Mouse (Mus musculus) kidney, postnatal 25 days (tissue): ENCODE results near the gene Nlrp10.
A peak's percentile ranks its signal among the peaks of the same experiment; 100 is the strongest.

Experiments used
- DNase-seq, 2 experiments: peaks; one replicate each; pipeline ENCODE4 v3.0.0; 2021; ENCODE audit warnings: mixed read lengths in 2 of 2

Gene Nlrp10

DNA sequence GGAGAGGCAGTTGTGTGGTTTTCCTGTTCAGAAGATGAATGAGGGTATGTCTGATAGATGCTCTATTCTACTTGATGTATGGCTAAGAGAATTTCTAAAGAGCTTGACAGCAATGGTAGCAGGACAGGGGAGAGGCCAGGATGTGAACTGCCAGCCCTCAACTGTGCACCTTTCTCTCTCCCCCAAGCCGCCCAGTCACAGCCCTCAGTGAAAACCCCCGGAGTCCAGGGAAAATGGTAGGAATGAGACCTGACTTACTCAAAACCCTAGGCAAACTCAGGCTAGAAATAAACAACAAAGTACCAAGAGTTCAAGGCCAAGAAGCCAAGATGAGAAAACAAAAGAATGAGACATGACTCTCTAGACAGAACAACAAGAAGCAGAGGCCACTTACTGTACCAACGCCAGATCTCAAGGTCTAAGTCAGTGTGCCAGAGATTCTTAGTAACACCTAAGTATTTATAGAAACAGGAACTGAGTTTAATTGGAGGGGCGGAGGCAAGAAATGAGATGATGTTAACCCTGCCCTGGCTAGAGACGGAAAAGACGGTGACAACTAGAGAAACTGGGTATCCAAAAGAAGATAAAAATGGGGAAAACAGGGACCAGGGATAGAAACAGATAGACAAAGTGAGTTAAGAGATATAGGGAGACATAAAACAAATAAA lies at the start of gene Nlrp10:
Nlrp10 (minus strand) TSS at position 453 of the 668 bp plus-strand sequence.
- no peak for DNase-seq

DNA sequence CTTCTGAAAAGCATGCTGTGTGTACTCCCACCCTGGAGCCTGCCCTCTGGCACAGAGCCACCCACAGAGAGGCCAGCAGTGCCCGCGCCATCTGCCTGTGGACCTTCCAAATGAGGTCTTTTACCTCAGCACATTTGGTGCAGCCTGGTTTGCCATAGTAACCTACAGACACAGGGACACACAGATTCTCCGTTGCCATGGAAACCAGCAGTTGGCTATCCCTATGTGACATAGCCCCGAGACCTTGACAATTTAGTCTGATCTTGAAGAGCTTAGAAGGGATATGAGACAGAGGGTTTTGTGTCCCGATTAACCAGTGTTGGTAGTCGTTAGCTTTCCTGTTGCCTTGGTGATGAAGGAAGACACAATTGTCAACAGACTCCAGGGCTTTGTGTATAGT lies 42.3 kb upstream of the Nlrp10 start:
- no peak for DNase-seq

DNA sequence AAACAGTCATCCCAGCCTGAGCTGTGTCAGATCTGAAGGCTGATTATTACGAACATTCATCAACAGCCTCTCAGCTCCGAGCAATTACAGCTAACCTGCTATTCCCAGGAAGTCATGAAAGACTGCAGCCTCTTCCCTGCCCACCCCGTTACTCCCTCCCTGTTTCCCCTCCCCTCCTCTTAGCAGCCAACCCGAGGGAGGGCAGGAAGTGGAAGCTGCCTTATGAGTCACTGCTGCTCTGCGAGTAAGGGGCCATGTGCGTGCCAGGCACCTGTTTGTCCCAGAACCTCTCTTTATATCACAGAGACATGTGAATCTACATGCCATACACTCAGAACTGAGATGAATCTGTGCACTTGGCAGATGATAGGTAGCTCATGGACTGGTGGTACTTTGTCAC lies 38.2 kb upstream of the Nlrp10 start:
- no peak for DNase-seq

DNA sequence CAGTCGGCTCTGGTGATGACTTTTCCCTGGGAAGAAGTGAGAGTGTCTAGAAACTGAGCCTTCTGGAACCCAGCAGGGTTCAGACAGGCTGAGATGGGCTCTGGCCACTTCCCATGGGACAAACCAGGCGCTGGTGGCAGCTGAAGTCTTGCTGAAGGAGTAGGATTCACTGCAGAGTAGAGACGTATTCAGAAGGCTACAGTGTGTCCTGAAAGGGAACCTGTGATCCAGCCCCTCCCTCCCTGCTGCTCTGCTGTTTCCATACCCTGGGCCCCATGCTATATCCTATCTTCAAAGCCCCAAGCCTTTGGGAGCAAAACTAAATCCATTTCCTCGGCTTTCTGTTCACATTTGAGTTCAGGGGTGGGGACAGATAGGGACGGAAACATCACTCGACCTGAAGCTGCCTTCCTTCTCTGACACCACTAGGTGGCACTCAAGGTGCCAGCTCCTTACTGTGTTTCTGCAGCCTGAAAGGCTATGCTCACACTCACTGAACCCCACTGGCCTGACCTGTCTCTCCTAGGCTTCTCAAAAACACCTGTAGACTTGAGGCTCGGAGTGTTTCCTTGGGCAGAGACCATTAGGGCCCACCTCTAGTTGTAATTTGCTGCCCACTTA lies 36.9 kb upstream of the Nlrp10 start:
- DNase-seq, result peak; percentile 42 to 47

DNA sequence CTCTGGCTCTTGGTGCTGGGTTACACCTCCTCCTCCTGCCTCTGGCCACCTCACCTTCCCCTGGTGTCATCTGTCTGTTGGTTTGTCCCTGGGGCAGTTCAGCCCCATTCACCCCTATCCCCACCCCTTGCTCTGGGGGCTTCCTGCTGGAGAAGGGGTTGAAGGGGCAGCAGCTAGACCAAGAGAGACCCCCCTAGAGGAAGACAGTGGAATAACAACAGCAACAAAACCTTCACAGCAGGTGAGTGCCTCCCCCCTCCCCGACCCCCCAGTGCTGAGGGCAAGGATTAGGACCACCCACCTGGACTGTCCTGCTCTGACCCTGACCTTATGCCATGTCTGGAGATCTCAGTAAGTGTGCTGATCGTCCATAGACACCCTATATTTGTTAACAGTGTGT lies 36.0 kb upstream of the Nlrp10 start:
- no peak for DNase-seq

DNA sequence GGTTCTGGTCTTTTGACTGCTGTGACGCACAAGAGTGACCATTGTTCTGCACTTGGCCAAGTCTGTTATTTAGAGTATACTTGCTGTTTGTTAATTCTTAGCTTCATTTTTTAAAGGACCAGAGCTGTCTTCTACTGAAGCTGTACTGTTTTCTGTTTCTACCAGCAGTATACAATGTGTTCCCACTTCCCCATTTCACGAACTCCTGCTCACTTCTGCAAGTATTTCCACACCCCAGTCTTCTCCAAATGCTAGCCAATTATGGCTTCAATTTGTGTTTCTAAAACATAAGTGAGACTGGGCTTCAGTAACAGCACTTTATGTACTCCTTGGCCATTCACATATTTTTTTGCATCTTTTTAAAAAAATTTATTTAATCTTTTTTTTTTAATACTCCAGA lies 27.8 kb upstream of the Nlrp10 start:
- DNase-seq, result no peak

DNA sequence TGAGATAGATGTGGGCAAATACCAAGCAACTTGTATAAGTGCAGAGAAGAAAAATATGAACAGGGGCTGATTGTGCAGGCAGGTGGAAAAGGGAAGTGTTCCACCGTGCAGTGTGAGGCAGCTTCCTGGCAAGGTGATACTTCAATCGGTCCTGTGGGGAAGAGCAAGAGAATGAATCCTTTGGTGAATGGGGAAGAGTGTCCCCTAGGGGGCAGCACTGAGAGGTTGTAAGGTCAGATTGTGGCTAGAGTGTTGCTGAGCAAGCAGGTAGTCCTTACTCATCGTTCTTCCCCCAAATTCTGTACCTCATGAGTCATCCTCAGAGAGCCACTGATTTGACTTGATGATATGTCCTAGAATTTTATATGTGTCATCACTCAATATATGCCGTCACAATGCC lies 24.2 kb upstream of the Nlrp10 start:
- DNase-seq, result peak in 1 of 2 experiments; percentile 42

DNA sequence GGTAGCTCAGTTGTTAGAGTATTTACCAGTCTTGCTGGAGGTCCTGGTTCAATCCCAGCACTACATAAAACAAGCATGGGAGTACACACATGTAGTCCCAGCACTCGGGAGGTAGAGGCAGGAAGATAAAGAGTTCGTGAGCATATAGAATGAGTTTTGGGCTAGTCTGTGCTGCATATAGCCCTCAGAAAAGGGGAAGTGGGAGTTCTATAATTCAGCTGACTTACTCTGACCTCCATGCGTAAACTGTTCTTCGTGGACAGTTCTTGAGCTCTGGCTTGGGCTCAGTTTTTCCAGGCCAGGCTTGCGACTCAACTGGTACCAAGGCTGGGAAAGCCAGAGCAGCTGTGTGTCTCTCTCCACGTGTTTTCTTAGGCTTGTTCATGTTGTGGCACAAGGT lies 22.8 kb upstream of the Nlrp10 start:
- DNase-seq, result no peak

DNA sequence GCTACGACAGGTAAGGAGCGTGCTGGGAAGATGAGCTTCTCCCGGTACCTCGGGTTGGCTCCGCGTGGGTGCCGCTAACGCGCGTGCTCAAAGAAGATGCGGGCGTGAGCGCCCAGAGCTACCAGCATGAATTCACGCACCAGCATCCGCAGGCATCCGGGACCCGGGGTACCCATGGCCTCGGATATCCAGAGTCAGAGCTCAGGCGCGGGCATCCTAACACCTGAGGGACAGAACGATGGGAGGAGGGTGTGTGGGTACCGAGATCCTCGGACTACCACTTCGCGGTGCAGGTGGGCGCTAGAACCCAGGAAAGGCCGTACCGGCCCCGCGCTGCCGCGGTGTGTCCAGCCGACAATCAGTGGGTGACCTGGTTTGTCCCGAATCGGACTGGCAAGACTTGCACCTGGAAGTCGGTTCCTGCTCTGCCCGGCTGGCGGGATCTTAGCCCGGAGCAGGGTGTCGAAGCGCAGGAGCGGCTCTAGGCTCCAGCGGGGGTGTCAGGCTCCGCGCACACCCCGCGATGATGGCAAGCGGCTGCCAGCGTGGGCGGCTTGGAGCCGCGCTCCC lies 20.9 kb upstream of the Nlrp10 start:
- DNase-seq, result no peak

DNA sequence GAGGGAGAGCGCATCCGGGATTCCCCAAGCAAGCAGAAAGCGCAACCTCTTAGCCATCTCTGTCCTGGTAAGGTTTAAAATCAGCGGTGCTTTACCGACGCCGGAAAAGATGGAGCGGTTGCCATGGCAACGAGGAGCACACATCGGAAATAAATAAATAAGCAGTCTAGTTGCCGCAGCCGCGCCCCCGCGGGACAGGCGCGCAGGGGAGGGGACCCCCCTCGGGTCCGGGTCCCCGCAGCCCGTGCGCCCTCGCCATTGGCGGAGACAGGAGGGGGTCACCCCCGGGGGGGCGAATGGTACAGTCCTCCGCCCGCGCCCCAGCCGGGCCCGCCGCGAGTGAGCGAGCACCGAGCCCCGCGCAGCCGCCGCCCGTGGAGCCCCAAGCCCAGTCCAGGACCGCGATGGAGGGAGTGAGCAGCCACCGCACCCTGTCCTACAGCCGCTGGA lies 20.4 kb upstream of the Nlrp10 start, which contains the start of gene Tub:
Tub (plus strand) TSS at position 27 of the 450 bp plus-strand sequence.
- DNase-seq, result peak; percentile 58 to 61

DNA sequence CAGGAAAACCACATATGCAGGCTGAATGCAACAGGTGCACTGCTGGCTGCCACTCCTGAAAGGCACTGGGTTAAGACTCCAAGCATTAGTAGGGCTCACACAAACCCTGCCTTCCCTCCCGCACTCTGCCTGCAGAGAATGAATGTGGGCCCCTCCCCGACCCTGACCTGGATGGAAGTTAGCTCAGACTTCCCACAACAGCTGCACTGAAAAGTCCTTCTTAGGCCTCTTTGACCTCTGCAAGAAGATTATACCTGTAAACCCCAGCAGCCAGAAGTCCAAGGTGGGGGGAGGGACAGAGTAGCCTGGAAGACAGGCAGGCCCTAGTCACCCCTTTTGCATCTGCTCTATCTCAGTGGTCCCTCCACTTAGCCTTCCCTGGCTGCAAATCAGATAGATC lies 19.3 kb upstream of the Nlrp10 start:
- no peak for DNase-seq

DNA sequence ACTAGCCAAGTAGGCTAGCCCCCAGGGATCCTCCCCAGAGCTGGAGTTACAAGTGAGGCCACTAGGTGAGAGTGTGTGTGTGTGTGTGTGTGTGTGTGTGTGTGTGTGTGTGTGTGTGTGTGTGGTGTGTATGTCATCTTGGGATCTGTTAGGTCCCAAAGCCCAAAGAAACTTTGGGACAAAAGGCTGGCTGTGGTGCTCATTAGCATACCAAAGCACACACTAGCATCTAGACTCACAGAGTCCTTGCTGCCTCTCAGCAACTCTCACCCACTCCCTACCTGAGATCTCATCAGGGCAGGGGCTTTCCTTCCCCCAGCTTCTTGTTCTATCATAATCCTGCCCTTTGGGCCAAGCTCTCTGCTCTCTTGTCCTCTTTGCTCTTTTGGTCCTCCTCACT lies 18.6 kb upstream of the Nlrp10 start:
- no peak for DNase-seq

DNA sequence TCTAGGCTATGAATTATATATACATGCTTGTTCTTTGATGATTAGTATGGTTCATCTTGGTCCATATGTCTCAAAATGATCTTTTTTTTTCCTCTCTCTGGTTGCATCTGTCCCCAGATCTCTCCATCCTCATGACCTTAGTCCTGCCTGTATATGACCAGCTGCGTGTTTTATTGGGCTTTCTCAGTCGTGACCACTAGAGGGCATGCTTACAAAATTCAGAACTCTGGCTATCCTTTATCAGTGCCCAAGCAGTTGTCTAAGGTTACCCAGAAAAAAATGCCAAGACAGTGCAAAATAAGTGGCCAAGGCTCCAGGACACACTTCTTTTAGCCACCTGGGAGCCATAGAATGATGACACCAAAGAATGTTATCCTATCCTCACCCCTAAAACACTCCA lies 14.0 kb upstream of the Nlrp10 start:
- DNase-seq, result peak in 1 of 2 experiments; percentile 58

DNA sequence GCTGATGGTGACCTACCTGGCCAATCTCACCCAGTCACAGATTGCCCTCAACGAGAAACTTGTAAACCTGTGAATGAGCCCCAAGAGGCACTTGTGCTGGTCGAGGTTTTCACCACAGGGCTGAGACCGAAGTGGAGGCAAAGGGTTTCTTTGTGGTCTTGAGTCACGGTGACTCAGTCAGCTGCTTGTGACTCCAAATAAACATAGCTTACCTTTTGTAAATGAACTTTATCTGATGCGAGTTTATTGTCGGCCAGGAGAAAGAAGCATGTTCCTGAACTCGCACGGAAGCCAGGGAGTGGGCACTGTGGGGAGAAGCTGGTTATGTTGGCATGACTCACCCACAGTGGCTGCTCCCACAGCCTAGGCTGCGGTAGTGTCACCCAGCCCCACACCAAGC lies 11.5 kb upstream of the Nlrp10 start:
- no peak for DNase-seq

DNA sequence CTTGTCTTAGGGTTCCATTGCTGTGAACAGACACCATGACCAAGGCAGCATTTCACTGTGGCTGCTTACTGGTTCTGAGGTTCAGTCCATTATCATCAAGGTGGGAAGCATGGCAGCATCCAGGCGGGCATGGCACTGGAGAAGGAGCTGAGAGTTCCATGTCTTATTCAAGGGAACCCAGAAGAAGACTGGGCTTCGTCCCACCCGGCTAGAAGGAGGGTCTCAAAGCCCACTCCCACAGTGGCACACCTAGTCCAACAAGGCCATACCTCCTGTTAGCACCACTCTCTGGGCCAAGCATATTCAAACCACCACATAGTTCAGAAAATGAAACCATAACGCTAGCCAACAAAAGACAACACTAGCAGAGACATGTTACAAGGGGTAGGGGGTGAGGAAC lies 6.6 kb upstream of the Nlrp10 start:
- DNase-seq, result no peak

DNA sequence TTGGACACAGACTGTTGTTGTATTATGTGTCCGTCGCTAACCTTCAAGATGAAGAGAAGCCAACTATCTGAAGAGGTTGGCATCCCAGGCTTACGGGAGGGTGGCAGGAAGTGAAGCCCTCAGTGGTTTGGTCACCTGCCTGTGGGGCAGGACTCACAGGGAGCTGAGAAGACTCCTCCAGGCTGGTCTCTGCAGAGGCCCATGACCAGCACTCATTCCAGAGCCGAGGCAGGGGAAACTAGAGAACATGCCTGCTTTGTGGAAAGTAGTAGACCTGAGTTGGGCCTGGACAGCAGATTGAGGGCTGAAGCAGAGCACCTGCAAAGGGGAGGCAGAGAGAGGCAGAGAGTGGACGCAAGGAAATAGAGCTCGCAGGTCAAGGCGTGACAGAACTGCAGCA lies 5.4 kb upstream of the Nlrp10 start:
- no peak for DNase-seq

DNA sequence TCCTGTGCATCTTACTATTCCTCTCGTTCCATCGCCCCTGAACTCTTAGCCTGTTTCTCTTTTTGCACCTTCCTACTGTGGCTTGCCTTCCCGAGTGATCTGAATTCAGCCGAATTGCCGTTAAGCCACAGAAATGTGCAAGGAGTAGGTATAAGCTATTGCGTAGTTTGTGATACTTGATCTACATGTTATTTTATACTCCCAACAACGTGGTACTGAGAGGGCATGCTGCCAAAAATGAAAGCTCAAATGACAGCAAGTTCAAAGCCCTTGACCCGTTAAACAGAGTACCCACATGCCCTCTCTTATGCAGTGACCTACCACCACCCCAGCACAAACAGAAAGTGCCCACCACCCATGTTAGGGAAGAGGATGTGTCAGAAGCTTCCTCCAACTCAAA lies 4.9 kb upstream of the Nlrp10 start:
- DNase-seq, result peak in 1 of 2 experiments; percentile 14

DNA sequence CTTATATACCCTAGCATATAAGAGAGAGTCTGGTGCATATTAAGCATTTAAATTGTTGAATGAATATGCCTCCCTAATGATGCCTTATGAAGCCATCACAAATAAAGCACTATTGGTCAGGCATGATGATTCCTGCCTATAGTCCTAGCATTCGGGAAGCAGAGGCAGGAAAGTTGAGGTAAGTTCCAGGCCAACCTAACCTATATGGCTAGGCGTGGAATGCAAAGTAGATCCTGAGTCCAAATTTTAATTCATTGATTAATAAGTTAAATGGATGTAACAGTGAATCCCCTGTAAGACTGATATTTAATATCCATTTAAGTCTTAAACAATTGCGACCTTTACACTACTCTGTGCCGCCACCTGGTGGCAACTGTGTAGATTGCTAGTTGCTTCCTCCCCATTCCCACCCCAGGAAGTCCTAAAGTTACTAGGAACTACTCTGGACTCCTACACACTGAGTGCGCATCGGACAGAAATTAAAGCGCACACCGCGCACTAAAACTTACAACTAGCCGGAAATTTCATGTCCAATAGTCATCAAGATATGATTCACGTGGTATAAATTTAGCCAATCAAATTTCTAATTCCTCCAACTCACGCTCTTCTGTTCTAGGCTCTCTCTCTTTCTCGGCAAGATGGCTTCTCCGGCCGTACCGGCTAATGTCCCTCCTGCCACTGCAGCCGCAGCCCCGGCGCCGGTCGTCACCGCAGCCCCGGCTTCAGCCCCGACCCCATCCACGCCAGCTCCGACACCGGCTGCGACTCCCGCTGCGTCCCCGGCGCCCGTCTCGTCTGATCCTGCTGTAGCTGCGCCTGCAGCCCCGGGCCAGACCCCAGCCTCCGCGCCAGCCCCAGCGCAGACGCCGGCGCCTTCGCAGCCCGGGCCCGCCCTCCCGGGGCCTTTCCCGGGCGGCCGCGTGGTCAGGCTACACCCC lies 4.1 kb upstream of the Nlrp10 start, which contains the start of gene Eif3f:
Eif3f (plus strand) TSS at position 624 of the 938 bp plus-strand sequence.
- peak; percentile 94 to 96 for DNase-seq

DNA sequence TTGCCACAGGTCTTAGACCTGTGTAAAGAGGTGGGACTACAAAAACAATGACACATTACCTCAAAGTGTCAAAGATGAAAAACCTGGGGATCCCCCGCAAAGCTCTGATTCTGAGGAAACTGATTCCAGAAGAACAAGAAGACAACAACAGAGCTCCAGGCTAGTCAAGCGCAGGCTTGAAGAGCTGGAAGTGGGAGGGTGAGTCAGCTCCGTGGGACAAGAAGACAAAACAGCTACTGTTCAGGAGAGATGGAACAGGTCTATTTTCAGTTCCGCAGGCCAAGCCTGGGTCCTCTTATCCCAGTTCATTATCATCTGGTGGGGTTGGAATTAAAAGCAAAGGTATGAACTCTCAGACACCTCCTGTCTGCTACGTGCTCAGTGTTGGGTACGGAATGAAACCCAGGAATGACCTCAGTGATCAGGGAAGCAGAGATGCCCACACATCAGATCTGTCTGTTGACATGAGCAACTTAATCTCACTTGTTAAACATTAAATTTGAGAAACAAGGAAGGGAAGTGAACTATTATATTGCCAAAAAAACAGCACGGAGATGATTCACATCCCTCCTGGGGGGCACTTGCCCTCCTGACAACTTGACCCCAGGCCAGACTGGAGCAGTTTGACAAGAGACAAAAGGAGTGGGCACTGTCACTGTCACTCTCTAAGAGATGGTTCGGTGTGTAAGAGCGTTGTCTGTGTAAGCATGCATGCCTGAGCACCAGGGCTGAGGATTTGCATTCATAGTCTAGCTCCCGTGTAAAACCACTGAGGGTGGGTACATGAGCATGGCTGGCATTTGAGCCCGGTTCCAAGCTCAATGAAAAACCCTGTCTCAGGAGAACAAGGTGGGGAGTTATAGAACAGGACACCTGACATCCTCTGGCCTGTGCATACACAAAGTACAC lies 1.4 kb downstream of the Nlrp10 start:
- DNase-seq, result no peak

DNA sequence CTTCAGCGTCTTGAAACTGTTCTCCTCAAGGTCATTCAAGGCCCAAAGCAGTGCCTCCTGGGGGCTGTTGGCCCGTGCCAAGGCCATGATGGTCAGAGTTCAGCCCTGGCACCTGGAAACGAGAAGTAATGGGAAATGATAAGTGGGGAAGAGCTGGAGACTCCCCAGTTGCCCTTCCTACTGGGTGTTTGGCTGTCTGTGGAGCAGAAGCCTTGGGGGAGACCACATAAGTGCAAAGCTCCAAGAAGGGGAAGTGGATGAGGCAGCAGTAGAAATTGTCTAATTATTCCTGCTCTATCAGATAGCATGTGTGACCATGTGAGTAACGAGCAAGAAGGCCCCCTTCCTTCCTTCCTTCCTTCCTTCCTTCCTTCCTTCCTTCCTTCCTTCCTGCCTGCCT lies 2.9 kb downstream of the Nlrp10 start:
- DNase-seq, result no peak

DNA sequence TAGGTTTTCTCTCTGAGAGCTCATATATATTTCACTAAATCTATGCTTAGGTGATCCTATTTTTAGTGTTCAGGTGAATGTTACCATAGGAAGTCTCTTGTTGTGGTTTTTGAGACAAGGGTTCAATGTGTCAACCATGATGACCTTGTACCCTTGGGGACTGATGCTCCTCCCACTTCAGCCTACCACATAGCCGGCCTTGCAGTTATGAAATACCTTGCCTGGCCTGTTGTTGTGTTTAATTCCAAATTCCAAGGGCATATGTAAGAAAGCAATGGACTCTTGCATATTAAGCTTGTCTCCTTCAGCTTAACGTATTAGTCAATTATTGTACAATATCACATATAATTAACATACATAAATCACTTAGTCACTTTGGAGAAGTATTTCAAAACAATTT lies 26.0 kb downstream of the Nlrp10 start:
- DNase-seq, result no peak

DNA sequence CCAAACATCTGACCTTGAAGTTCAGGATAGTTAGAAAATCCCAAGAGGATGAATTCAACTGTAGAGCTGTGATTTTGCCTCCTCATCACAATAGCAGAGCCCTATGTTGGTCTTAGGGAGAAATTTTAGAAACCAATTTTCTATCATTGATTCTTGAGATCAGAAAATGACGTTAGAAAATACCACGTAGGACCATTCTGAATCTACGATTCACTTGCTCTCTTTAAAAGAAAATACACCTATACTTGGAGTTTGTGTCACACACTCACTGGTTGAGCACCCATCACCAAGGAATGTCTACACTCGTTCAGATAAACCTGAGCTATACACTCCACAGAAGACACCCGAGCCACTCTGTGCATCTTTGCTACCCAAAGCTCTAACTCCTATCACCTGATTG lies 35.7 kb downstream of the Nlrp10 start, which contains the start of gene Olfr519:
Olfr519 (minus strand) TSS at position 101 of the 400 bp plus-strand sequence.
- no peak for DNase-seq
